Mouse (Mus musculus): Measurements from ENCODE around the gene Gm49721. TPM values are rescaled to one million over a fixed set of nuclear protein-coding genes. Genes with fewer than 3 reads are reported as not detected.
A peak's percentile ranks its signal among the peaks of the same experiment; 100 is the strongest.
"Not testable (repeated sequence)": the region's sequence is repeated elsewhere in the genome, so short reads cannot be mapped to it uniquely, and the experiment has no call there.

Gene Gm49721
- polyA plus RNA-seq, 1 experiment from 2014 or later, result 0.37 TPM

- H3K9ac ChIP-seq (ENCODE audit: low read length); H3K36me3 ChIP-seq (ENCODE audit: control insufficient read depth, insufficient read depth, low read length); H3K9me3 ChIP-seq (ENCODE audit: control insufficient read depth, low read length); H3K27ac ChIP-seq (ENCODE audit: low read depth, low read length); ATAC-seq (ENCODE audit: insufficient read depth, low FRiP score, low TSS enrichment); H3K4me2 ChIP-seq (ENCODE audit: low read depth); DNase-seq (ENCODE audit: low spot score); H3K4me3 ChIP-seq (ENCODE audit: low read depth, low read length); H3K27me3 ChIP-seq (ENCODE audit: control insufficient read depth, insufficient read depth, low read length); H3K4me1 ChIP-seq (ENCODE audit: control insufficient read depth, insufficient read depth, low read length): not testable (repeated sequence)
- WGBS, result 87% methylated on average over 4 of the region's 7 CpGs
These were observed 51.5 kb downstream of the Gm49721 start for GRCm38 (mm10) chr17:7030204-7030603.

- WGBS, result 75% methylated on average over 3 of the region's 6 CpGs
- H3K9ac ChIP-seq (ENCODE audit: low read length), result not testable (repeated sequence)
These were observed 52.0 kb downstream of the Gm49721 start for GRCm38 (mm10) chr17:7030622-7031174.

GRCm38 (mm10) chr17:7033192-7034166 lies 54.8 kb downstream of the Gm49721 start:
- H3K4me1 ChIP-seq (ENCODE audit: control insufficient read depth, insufficient read depth, low read length); H3K4me3 ChIP-seq (ENCODE audit: low read depth, low read length); H3K9me3 ChIP-seq (ENCODE audit: control insufficient read depth, low read length); ATAC-seq (ENCODE audit: insufficient read depth, low FRiP score, low TSS enrichment); H3K27me3 ChIP-seq (ENCODE audit: control insufficient read depth, insufficient read depth, low read length); H3K4me2 ChIP-seq (ENCODE audit: low read depth); DNase-seq (ENCODE audit: low spot score); H3K27ac ChIP-seq (ENCODE audit: low read depth, low read length); H3K9ac ChIP-seq (ENCODE audit: low read length); H3K36me3 ChIP-seq (ENCODE audit: control insufficient read depth, insufficient read depth, low read length): not testable (repeated sequence)
- WGBS, result 67% methylated on average over 3 of the region's 17 CpGs

More at GRCm38 (mm10) chr17:7030622-7031174, 52.0 kb downstream of the Gm49721 start:
- not testable (repeated sequence) for H3K4me2 ChIP-seq (ENCODE audit: low read depth); H3K27me3 ChIP-seq (ENCODE audit: control insufficient read depth, insufficient read depth, low read length); H3K4me3 ChIP-seq (ENCODE audit: low read depth, low read length); H3K9me3 ChIP-seq (ENCODE audit: control insufficient read depth, low read length); H3K4me1 ChIP-seq (ENCODE audit: control insufficient read depth, insufficient read depth, low read length); H3K27ac ChIP-seq (ENCODE audit: low read depth, low read length); DNase-seq (ENCODE audit: low spot score); ATAC-seq (ENCODE audit: insufficient read depth, low FRiP score, low TSS enrichment); H3K36me3 ChIP-seq (ENCODE audit: control insufficient read depth, insufficient read depth, low read length)

GRCm38 (mm10) chr17:7068997-7069539 lies 90.4 kb downstream of the Gm49721 start:
- H3K4me1 ChIP-seq (ENCODE audit: control insufficient read depth, insufficient read depth, low read length); H3K36me3 ChIP-seq (ENCODE audit: control insufficient read depth, insufficient read depth, low read length); H3K27ac ChIP-seq (ENCODE audit: low read depth, low read length); H3K4me3 ChIP-seq (ENCODE audit: low read depth, low read length); H3K27me3 ChIP-seq (ENCODE audit: control insufficient read depth, insufficient read depth, low read length); H3K9me3 ChIP-seq (ENCODE audit: control insufficient read depth, low read length); DNase-seq (ENCODE audit: low spot score); ATAC-seq (ENCODE audit: insufficient read depth, low FRiP score, low TSS enrichment); H3K4me2 ChIP-seq (ENCODE audit: low read depth); H3K9ac ChIP-seq (ENCODE audit: low read length): not testable (repeated sequence)
- 54% methylated on average over 2 of the region's 4 CpGs for WGBS

- H3K27me3 ChIP-seq (ENCODE audit: control insufficient read depth, insufficient read depth, low read length); H3K27ac ChIP-seq (ENCODE audit: low read depth, low read length); H3K9me3 ChIP-seq (ENCODE audit: control insufficient read depth, low read length); H3K36me3 ChIP-seq (ENCODE audit: control insufficient read depth, insufficient read depth, low read length); H3K4me3 ChIP-seq (ENCODE audit: low read depth, low read length); H3K4me1 ChIP-seq (ENCODE audit: control insufficient read depth, insufficient read depth, low read length); H3K4me2 ChIP-seq (ENCODE audit: low read depth); ATAC-seq (ENCODE audit: insufficient read depth, low FRiP score, low TSS enrichment); H3K9ac ChIP-seq (ENCODE audit: low read length): not testable (repeated sequence)
- 58% methylated on average over 5 of the region's 7 CpGs for WGBS
- peak; percentile 8 for DNase-seq (ENCODE audit: low spot score)
These were observed 91.0 kb downstream of the Gm49721 start for GRCm38 (mm10) chr17:7069561-7070240.

GRCm38 (mm10) chr17:7074494-7074893 lies 95.8 kb downstream of the Gm49721 start:
- peak; percentile 53; the same call in 1 of the 2 replicates for ATAC-seq (ENCODE audit: insufficient read depth, low FRiP score, low TSS enrichment)
- H3K9ac ChIP-seq (ENCODE audit: low read length); H3K27ac ChIP-seq (ENCODE audit: low read depth, low read length); H3K4me3 ChIP-seq (ENCODE audit: low read depth, low read length); H3K9me3 ChIP-seq (ENCODE audit: control insufficient read depth, low read length); H3K4me2 ChIP-seq (ENCODE audit: low read depth); H3K36me3 ChIP-seq (ENCODE audit: control insufficient read depth, insufficient read depth, low read length); H3K4me1 ChIP-seq (ENCODE audit: control insufficient read depth, insufficient read depth, low read length); H3K27me3 ChIP-seq (ENCODE audit: control insufficient read depth, insufficient read depth, low read length): not testable (repeated sequence)
- peak; percentile 6 for DNase-seq (ENCODE audit: low spot score)
- 61% methylated on average over 3 of the region's 3 CpGs for WGBS

- not testable (repeated sequence) for H3K36me3 ChIP-seq (ENCODE audit: control insufficient read depth, insufficient read depth, low read length); H3K4me2 ChIP-seq (ENCODE audit: low read depth); H3K4me1 ChIP-seq (ENCODE audit: control insufficient read depth, insufficient read depth, low read length); H3K9ac ChIP-seq (ENCODE audit: low read length); ATAC-seq (ENCODE audit: insufficient read depth, low FRiP score, low TSS enrichment); H3K27ac ChIP-seq (ENCODE audit: low read depth, low read length); H3K27me3 ChIP-seq (ENCODE audit: control insufficient read depth, insufficient read depth, low read length); H3K4me3 ChIP-seq (ENCODE audit: low read depth, low read length); H3K9me3 ChIP-seq (ENCODE audit: control insufficient read depth, low read length); DNase-seq (ENCODE audit: low spot score)
- WGBS, result 88% methylated on average over 5 of the region's 6 CpGs
These were observed 96.8 kb downstream of the Gm49721 start for GRCm38 (mm10) chr17:7075519-7075918.

GRCm38 (mm10) chr17:7079558-7079957 lies 100.9 kb downstream of the Gm49721 start:
- H3K36me3 ChIP-seq (ENCODE audit: control insufficient read depth, insufficient read depth, low read length); H3K4me2 ChIP-seq (ENCODE audit: low read depth); H3K27me3 ChIP-seq (ENCODE audit: control insufficient read depth, insufficient read depth, low read length); H3K4me1 ChIP-seq (ENCODE audit: control insufficient read depth, insufficient read depth, low read length); H3K4me3 ChIP-seq (ENCODE audit: low read depth, low read length); ATAC-seq (ENCODE audit: insufficient read depth, low FRiP score, low TSS enrichment); DNase-seq (ENCODE audit: low spot score); H3K9ac ChIP-seq (ENCODE audit: low read length); H3K9me3 ChIP-seq (ENCODE audit: control insufficient read depth, low read length); H3K27ac ChIP-seq (ENCODE audit: low read depth, low read length): not testable (repeated sequence)
- WGBS, result 0% methylated on average over 1 of the region's 4 CpGs
